Mouse (Mus musculus) WW6 (cell line): ENCODE data around the gene Clec4g.
A peak's percentile ranks its signal among the peaks of the same experiment; 100 is the strongest.
"Not testable (repeated sequence)": the region's sequence is repeated elsewhere in the genome, so short reads cannot be mapped to it uniquely, and the experiment has no call there.

Source experiments
- DNase-seq: peaks from one replicate; pipeline ENCODE4 v3.0.0-alpha.2; 2013; ENCODE audit warnings: low read depth, low spot score

Clec4g gene

GRCm38 (mm10) chr8:3720551-3720950 lies at the start of gene Clec4g:
Gene Clec4g, minus strand, starts transcription at chr8:3720651.
- DNase-seq = no peak

DNA sequence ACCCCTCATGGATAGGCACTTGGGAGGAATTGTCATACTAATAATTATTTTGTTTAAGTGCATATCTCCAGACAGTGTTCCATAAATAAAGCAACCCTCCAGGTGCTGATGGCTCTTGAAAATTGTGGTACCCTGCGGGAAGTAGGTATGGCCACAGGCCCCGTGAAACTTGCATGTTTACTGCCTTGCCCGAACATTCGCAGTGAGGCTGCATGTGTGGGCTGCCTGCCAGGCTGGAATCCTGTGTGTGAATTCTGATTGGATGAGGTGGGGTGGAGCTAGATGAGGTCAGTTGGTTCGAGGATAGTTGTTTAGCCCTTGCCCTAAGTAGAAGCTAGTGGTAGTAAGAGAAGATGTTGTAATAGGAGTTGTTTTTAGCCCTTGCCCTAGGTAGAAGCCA lies 48.2 kb upstream of the Clec4g start:
- DNase-seq = not testable (repeated sequence)

DNA sequence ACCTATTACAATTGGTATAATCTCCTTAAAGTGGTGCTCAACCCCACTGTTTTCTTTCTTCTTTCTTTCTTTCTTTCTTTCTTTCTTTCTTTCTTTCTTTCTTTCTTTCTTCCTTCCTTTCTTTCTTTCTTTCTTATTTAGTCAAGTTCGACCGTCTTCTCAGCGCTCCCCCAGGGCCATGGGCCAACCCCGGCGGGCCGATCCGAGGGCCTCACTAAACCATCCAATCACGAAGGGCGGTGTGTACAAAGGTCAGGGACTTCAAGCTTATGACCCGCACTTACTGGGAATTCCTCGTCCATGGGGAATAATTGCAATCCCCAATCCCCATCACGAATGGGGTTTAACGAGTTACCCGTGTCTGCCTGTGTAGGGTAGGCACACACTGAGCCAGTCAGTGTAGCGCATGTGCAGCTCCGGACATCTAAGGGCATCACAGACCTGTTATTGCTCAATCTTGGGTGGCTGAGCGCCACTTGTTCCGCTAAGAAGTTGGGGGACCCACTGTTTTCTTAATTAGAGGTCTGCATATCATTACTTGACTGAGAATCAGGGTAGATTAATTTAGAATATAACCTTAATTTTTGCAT lies 33.9 kb upstream of the Clec4g start:
- DNase-seq = peak; percentile 100

DNA sequence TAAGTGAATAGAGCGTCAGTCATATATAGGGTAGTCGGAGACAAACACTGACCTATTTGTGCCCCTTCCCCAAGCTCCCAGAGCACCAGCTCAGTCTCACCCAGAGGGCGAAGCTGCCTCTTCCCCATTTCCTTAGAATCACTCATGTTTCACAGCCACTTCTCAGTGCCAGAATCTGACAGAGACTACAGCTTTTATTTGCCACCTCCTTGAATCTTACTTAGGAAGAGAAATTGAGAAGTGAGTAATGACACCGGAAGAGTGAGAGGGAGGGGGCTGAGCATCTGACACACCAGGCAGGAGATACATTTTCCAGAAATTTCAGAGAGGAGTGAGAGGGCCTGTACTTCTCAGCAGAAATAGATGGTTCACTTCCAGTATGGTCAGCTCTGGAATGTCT lies 28.3 kb upstream of the Clec4g start, which contains the start of gene Cd209a:
Gene Cd209a, minus strand, starts transcription at position 224 of the 400 bp plus-strand sequence.
- no peak for DNase-seq

GRCm38 (mm10) chr8:3736947-3737346 lies 16.5 kb upstream of the Clec4g start:
- no peak for DNase-seq

GRCm38 (mm10) chr8:3735599-3735998 lies 15.1 kb upstream of the Clec4g start:
- no peak for DNase-seq

DNA sequence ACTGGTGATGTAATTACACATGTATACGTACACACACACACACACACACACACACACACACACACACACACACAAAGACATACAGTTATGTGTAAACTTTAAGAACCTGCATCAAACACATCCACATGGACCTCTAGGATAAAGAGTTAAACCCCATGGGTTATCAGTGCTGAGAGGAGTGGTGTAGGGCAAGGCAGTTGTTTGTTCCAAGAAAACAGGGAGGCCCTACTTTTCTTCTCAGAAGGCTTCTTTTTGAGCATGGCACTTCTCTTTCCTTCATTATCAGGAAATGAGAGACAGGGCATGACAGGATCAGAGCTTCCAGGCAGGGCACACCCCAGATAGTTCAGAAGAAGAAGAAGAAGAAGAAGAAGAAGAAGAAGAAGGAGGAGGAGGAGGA lies 13.6 kb upstream of the Clec4g start:
- no peak for DNase-seq

GRCm38 (mm10) chr8:3721041-3721440 lies 590 bp upstream of the Clec4g start:
- no peak for DNase-seq

DNA sequence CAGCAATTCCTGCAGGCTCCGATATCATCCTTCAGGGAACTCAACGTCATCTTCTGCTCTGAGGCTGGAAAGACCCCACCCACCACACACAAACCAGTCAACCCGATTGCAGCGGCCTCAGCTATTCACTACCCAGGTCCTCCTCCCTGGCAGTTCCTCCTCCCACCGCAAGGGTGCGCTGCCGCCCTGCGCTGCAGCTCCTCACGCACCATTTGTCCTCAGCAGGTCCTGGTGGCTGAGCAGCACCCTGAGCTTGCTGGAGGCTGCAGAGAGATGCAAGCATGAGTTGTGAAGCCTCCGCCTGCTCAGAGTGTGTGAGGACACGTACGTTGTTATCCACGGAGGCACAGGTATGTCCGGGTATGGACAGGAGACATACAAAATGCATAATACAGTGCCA lies 1.9 kb downstream of the Clec4g start:
- peak; percentile 82 for DNase-seq

DNA sequence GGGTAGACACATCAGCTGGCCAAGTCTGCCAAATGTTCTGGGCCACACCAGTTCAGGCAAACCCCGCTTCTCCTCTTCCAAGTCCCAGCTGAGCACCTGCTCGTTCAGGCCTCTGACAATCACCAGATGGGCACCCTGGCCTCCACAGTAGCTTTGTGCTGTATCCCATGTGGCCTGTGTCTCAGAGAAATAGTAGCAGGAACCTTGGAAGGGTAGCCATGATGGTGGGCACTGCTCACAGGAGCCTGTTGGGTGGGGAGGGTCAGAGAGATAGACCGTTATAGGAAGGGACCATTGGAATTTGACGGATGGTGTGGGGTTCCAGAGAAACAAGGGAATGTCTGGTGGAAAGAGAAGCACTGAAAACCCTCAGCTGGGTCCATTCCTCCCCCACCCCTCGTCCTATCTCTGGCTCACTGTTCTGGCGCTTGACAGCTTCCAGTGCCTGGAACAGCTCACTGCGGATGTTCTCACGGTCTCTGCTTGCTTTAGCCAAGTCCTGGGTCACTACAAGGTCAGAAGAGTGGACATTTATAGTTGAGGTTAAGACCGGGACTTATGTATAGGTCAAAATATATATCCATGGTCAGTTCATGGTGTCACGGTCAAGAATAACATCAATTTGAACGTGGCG lies 3.0 kb downstream of the Clec4g start:
- DNase-seq = no peak

GRCm38 (mm10) chr8:3711646-3712045 lies 8.8 kb downstream of the Clec4g start:
- DNase-seq = no peak

DNA sequence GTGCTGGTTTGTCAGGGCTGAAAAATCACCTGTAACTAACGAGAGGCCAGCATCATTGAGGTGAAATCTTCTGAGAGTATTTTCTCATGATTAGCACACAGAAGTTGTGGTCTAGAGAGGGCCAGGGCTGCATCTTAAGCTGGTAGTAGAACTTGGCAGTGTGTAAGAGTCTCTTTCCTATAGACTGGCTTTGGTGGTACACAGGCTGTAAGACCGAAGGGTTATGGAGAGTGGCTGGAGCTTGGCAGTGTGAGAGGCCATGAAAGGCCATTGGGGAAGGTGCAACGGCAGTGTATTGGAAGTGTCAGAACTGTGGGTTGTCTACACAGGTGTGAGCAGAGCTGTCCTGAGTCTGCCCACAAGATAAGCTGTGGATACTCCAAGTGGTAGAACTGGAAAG lies 10.1 kb downstream of the Clec4g start:
- no peak for DNase-seq

- no peak for DNase-seq
These were observed 12.8 kb downstream of the Clec4g start for GRCm38 (mm10) chr8:3707611-3708010.

- no peak for DNase-seq
These were observed 14.7 kb downstream of the Clec4g start for GRCm38 (mm10) chr8:3705711-3706110.

DNA sequence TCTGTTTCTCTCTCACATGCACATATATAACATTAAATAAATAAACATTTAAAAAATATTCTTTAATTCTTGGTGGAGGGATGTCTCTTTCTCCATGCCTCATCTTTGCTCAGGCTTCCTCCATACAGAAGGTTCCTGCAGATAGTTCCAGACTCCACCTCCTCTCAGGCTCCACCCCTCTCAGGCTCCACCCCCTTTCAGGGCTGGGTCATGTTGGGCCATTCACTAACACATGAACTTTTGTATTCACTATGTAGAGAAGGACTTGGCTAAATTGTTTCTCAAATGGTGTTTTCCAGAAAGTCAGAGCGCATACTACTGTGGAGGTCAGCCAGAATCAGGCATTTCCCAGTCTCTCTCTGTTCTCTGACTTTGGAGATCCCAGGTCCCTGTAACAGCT lies 19.0 kb downstream of the Clec4g start:
- DNase-seq = no peak

- no peak for DNase-seq
These were observed 26.3 kb downstream of the Clec4g start, which contains the start of gene Fcer2a for GRCm38 (mm10) chr8:3694121-3694520. Gene Fcer2a, minus strand, starts transcription at chr8:3694175.

GRCm38 (mm10) chr8:3690774-3691173 lies 29.7 kb downstream of the Clec4g start:
- DNase-seq = no peak

GRCm38 (mm10) chr8:3687537-3687936 lies 32.9 kb downstream of the Clec4g start:
- DNase-seq = no peak

GRCm38 (mm10) chr8:3685422-3685821 lies 35.0 kb downstream of the Clec4g start:
- DNase-seq = no peak

DNA sequence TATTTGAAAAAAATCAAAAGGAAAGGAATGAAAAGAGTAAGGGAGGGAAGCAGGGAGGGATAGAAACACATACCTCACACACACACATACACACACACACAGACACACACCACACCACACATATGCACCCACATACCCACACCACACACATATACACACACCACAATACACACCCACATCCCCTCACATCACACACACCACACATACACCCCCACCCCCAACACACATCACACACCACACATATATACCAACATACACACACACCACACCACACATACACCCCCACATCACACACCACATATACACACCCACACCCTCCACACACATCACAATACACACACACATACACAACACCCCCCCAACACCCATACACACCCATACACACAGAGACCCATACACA lies 35.9 kb downstream of the Clec4g start:
- no peak for DNase-seq

DNA sequence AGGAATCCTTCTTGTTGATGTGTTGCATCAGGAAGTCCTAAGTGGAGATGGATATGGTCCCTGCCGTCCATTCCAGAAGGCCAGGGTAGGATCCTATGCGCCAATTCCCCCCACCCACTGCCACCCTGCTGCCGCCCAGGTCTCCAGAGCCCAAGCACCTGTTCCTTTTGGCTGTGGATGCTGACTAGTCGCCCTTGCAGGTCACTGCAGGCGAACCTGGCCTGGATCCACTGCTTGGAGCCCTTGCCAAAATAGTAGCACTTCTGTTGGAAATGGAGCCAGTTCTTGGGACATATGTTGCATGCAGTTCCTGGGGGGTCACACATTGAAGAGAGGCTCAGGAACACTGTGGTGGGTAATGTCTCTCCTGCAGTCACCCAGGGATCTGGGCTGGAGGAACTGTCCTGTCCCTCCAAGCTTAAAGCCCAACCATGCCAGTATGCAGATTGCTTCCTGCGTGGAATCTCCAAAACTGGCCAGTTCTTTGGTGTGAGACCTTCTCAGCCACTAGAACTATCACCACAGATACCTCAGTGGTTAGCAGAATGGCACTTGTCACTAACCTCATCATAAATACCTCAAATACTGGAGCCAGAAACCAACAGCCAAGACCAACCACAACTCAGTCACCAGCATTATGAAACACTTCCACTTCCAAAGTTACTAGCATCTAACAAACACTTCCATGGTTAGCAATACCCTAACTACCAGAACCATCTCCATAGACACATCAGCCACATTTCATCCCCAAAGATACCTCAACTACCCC lies 36.9 kb downstream of the Clec4g start:
- no peak for DNase-seq

GRCm38 (mm10) chr8:3682435-3682834 lies 38.0 kb downstream of the Clec4g start:
- DNase-seq = no peak

DNA sequence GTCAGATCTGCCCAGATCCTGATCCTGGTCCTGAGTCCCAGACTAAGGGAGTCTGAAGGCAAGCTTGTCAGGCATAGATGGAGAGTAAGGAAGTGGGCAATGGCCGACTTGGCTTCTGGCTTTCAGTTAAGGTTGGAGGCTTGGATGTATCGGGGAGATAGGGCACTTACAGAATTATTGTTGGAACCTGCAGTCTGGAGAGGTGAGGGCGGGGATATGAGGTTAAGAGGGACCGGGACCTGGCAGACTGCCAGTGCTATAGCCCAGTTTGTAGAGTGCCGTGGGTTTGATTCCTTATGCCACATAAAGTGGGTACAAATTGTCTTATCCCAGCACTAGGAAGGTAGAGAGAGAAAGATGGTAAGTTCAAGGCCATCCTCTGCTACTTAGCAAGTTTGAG lies 40.8 kb downstream of the Clec4g start:
- no peak for DNase-seq
